Mouse (Mus musculus) neural tube, embryonic 11.5 days (tissue): ENCODE data around the gene Mrpl24. TPM values are rescaled to one million over a fixed set of nuclear protein-coding genes. Genes with fewer than 3 reads are reported as not detected.

Experiments used
- ATAC-seq: fragments of 200-750 bp; cut with Nextera tagmentation; 2 replicates; pipeline ENCODE4 v1.8.0; 2017; ENCODE audit warnings: moderate number of reproducible peaks, mild to moderate bottlenecking, moderate TSS enrichment, moderate library complexity; ENCODE audit not compliant: insufficient read depth, low FRiP score, low TSS enrichment
- DNase-seq: peaks from one replicate; pipeline ENCODE4 v3.0.0-alpha.2; 2015; ENCODE audit warnings: low spot score
- H3K27ac ChIP-seq: fragments of 300-500 bp; sonication (generic); 2 replicates; pipeline ENCODE4 v1.5.1; 2014; ENCODE audit warnings: low read depth, mild to moderate bottlenecking, low read length
- H3K27me3 ChIP-seq: fragments of 300-500 bp; sonication (generic); 2 replicates; pipeline ENCODE4 v1.6.1; 2014; ENCODE audit warnings: mild to moderate bottlenecking, low read length, mixed read lengths; ENCODE audit not compliant: control insufficient read depth, insufficient read depth
- H3K36me3 ChIP-seq: fragments of 300-500 bp; sonication (generic); 2 replicates; pipeline ENCODE4 v1.6.1; 2014; ENCODE audit warnings: mild to moderate bottlenecking, low read length, moderate library complexity, mixed read lengths; ENCODE audit not compliant: control insufficient read depth, insufficient read depth
- H3K4me1 ChIP-seq: fragments of 300-500 bp; sonication (generic); 2 replicates; pipeline ENCODE4 v1.6.1; 2014; ENCODE audit warnings: low read length, mixed read lengths; ENCODE audit not compliant: control insufficient read depth, insufficient read depth
- H3K4me2 ChIP-seq: fragments of 300-500 bp; sonication (generic); 2 replicates; pipeline ENCODE4 v1.6.1; 2014; ENCODE audit warnings: low read depth, mild to moderate bottlenecking, moderate library complexity
- H3K4me3 ChIP-seq: fragments of 300-500 bp; sonication (generic); 2 replicates; pipeline ENCODE4 v1.5.1; 2014; ENCODE audit warnings: low read depth, low read length
- H3K9ac ChIP-seq: fragments of 300-500 bp; sonication (generic); 2 replicates; pipeline ENCODE4 v1.6.1; 2014; ENCODE audit warnings: mild to moderate bottlenecking, low read length
- H3K9me3 ChIP-seq: fragments of 300-500 bp; sonication (generic); 2 replicates; pipeline ENCODE4 v1.6.1; 2016; ENCODE audit warnings: low read length; ENCODE audit not compliant: control insufficient read depth
- WGBS: fragments of 180-500 bp; shearing (Covaris S2); extraction: QIAGEN DNeasy Blood & Tissue Kit; methylation state at CpG from one replicate; pipeline ENCODE4 v1.1.7; 2014; 5-methylcytosine and 5-hydroxymethylcytosine counted together
- polyA plus RNA-seq: library from polyadenylated mRNA; unstranded; fragments of >200 nt; fragmentation: Nextera tagmentation; extraction: Ambion mirVana; gene quantifications from 2 replicates; pipeline ENCODE4 v1.2.1, GENCODE M21; 2014

Gene Mrpl24
- polyA plus RNA-seq, 1 experiment from 2014 or later: 79.2 TPM

- Histone ChIP-seq H3K27me3 (no peaks in the 10 kb centered on the region), H3K27ac (peak overlapping the region; percentile 77), H3K4me3 (peak overlapping the region; percentile 70), H3K9me3 (no peaks in the 10 kb centered on the region), H3K4me2 (peak overlapping the region; percentile 86), H3K4me1 (peaks cover 64% of the 10 kb centered on the region), H3K36me3 (peaks cover 4% of the 10 kb centered on the region), H3K9ac (peak overlapping the region; percentile 51)
- DNase-seq (peak; percentile 58), ATAC-seq (no peak)
- under 1% methylated on average over 26 of the region's 26 CpGs for WGBS
Observed at GRCm38 (mm10) chr3:87947056-87947810, 27.9 kb downstream of the Mrpl24 start.

GRCm38 (mm10) chr3:87947811-87948199 lies 28.5 kb downstream of the Mrpl24 start:
- H3K9me3 ChIP-seq: no peaks in the 10 kb centered on the region
- H3K27me3 ChIP-seq: no peaks in the 10 kb centered on the region
- H3K27ac ChIP-seq: peak overlapping the region; percentile 77
- peak overlapping the region; percentile 86 for H3K4me2 ChIP-seq
- H3K9ac ChIP-seq: peak overlapping the region; percentile 51
- 0% methylated on average over 13 of the region's 17 CpGs for WGBS
- ATAC-seq: peak; percentile 33; the same call in 1 of the 2 replicates
- peaks cover 69% of the 10 kb centered on the region for H3K4me1 ChIP-seq
- peak overlapping the region; percentile 70 for H3K4me3 ChIP-seq
- H3K36me3 ChIP-seq: no peaks in the 10 kb centered on the region; the same call in none of the 2 replicates
- DNase-seq: peak; percentile 81

GRCm38 (mm10) chr3:87948378-87949265 lies 29.3 kb downstream of the Mrpl24 start, which contains the start of gene Crabp2:
Gene Crabp2 (plus strand): TSS chr3:87948666.
- ATAC-seq (peak; percentile 43; the same call in 1 of the 2 replicates), DNase-seq (peak; percentile 80)
- peaks cover 72% of the 10 kb centered on the region for H3K4me1 ChIP-seq
- no peaks in the 10 kb centered on the region for H3K36me3 ChIP-seq
- WGBS: under 1% methylated on average over 35 of the region's 35 CpGs
- H3K4me2 ChIP-seq: peak within 1 kb of the TSS; percentile 86
- H3K9me3 ChIP-seq: no peaks in the 10 kb centered on the region
- peak within 1 kb of the TSS; percentile 70 for H3K4me3 ChIP-seq
- H3K9ac ChIP-seq: peak within 1 kb of the TSS; percentile 51
- H3K27me3 ChIP-seq: no peaks in the 10 kb centered on the region
- peak within 1 kb of the TSS; percentile 77 for H3K27ac ChIP-seq

- peaks cover 3% of the 10 kb centered on the region; the same call in 1 of the 2 replicates for H3K36me3 ChIP-seq
- H3K27ac ChIP-seq: peak overlapping the region; percentile 77
- H3K9me3 ChIP-seq: no peaks in the 10 kb centered on the region
- no peak for ATAC-seq
- H3K27me3 ChIP-seq: no peaks in the 10 kb centered on the region
- DNase-seq: peak; percentile 57
- WGBS: 2% methylated on average over 16 of the region's 16 CpGs
- peaks cover 70% of the 10 kb centered on the region for H3K4me1 ChIP-seq
- peak overlapping the region; percentile 70 for H3K4me3 ChIP-seq
- H3K4me2 ChIP-seq: peak overlapping the region; percentile 86
- peak overlapping the region; percentile 44 for H3K9ac ChIP-seq
Observed at GRCm38 (mm10) chr3:87949266-87949954, 30.1 kb downstream of the Mrpl24 start.

- 1% methylated on average over 13 of the region's 13 CpGs for WGBS
- no peak for ATAC-seq
- no peaks in the 10 kb centered on the region for H3K9me3 ChIP-seq
- peak; percentile 54 for DNase-seq
- H3K9ac ChIP-seq: peak overlapping the region; percentile 44
- no peaks in the 10 kb centered on the region for H3K27me3 ChIP-seq
- H3K4me2 ChIP-seq: peak overlapping the region; percentile 86
- peak overlapping the region; percentile 77 for H3K27ac ChIP-seq
- peaks cover 3% of the 10 kb centered on the region; the same call in 1 of the 2 replicates for H3K36me3 ChIP-seq
- peaks cover 63% of the 10 kb centered on the region for H3K4me1 ChIP-seq
- peak overlapping the region; percentile 70 for H3K4me3 ChIP-seq
Observed at GRCm38 (mm10) chr3:87949955-87950515, 30.7 kb downstream of the Mrpl24 start.

GRCm38 (mm10) chr3:87951946-87952345 lies 32.6 kb downstream of the Mrpl24 start:
- no peak for DNase-seq
- H3K27ac ChIP-seq: 0 out of 2 replicates have a peak overlapping the region, but pooled peaks have one; percentile 21
- no peak for ATAC-seq
- H3K4me2 ChIP-seq: peak overlapping the region; percentile 86
- peaks cover 45% of the 10 kb centered on the region for H3K4me1 ChIP-seq
- H3K27me3 ChIP-seq: no peaks in the 10 kb centered on the region
- 15% methylated on average over 12 of the region's 12 CpGs for WGBS
- peaks cover 3% of the 10 kb centered on the region; the same call in 1 of the 2 replicates for H3K36me3 ChIP-seq
- peak overlapping the region; percentile 24 for H3K4me3 ChIP-seq
- H3K9ac ChIP-seq: peak overlapping the region; percentile 53
- H3K9me3 ChIP-seq: no peaks in the 10 kb centered on the region

- H3K4me1 ChIP-seq: peaks cover 40% of the 10 kb centered on the region
- 7% methylated on average over 5 of the region's 5 CpGs for WGBS
- peak overlapping the region; percentile 44; the same call in 1 of the 2 replicates for H3K27ac ChIP-seq
- H3K9me3 ChIP-seq: no peaks in the 10 kb centered on the region
- no peak for ATAC-seq
- H3K4me3 ChIP-seq: peak overlapping the region; percentile 24; the same call in 1 of the 2 replicates
- H3K36me3 ChIP-seq: peaks cover 3% of the 10 kb centered on the region; the same call in 1 of the 2 replicates
- peak overlapping the region; percentile 53 for H3K9ac ChIP-seq
- no peaks in the 10 kb centered on the region for H3K27me3 ChIP-seq
- peak overlapping the region; percentile 86 for H3K4me2 ChIP-seq
- DNase-seq: peak; percentile 60
Observed at GRCm38 (mm10) chr3:87952440-87952839, 33.1 kb downstream of the Mrpl24 start.

GRCm38 (mm10) chr3:87958056-87958455 lies 38.8 kb downstream of the Mrpl24 start:
- peaks cover 29% of the 10 kb centered on the region for H3K4me1 ChIP-seq
- no peak overlapping the region for H3K4me3 ChIP-seq
- peak overlapping the region; percentile 31 for H3K9ac ChIP-seq
- no peak overlapping the region for H3K4me2 ChIP-seq
- H3K27ac ChIP-seq: peak overlapping the region; percentile 53; the same call in 1 of the 2 replicates
- H3K9me3 ChIP-seq: no peaks in the 10 kb centered on the region
- DNase-seq (no peak), ATAC-seq (no peak)
- H3K27me3 ChIP-seq: no peaks in the 10 kb centered on the region
- WGBS: 6% methylated on average over 1 of the region's 1 CpGs
- H3K36me3 ChIP-seq: peaks cover 3% of the 10 kb centered on the region; the same call in 1 of the 2 replicates
